Mouse (Mus musculus) embryonic fibroblast, embryonic 13.5 days (primary cell): ENCODE data around the gene Ift172.

Experiments used
- CTCF ChIP-seq: IDR thresholded peaks from 2 replicates; pipeline ENCODE4 v1.5.1; 2011; ENCODE audit warnings: mild to moderate bottlenecking, control low read depth, low read length, moderate library complexity, borderline replicate concordance; ENCODE audit not compliant: insufficient read depth
- POLR2A ChIP-seq: IDR thresholded peaks from 2 replicates; pipeline ENCODE4 v1.6.1; 2011; ENCODE audit warnings: low read depth, mild to moderate bottlenecking, control low read depth, low read length, moderate library complexity

DNA sequence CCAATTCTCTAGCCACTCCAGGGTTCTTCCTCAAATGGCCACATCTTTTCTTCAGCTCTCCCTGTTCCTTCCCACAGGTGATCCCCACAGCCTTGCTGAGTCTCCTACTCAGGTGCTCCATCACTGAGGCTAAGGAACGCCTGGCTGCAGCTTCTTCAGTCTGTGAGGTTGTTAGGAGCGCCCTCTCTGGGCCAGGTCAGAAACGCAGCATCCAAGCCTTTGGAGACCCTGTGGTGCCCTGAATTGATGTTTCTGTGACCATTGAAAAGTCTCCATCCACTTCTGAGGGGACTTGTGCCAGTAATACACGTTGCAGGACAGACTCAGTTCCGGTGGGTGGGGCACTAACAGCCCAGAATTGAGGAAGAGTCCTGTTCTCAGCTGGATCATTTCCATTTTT is 35.9 kb upstream of the Ift172 start:
- TF ChIP-seq POLR2A: no peak
- TF ChIP-seq CTCF: no peak
